Mouse (Mus musculus): ENCODE results near the gene Tekt5.

GRCm38 (mm10) chr16:10330586-10331495 is 64.4 kb downstream of the Tekt5 start:
- TF ChIP-seq CTCF (IDR thresholded peaks at IDR 0.05; ENCODE audit: borderline replicate concordance, insufficient read depth, low read depth, low read length) (no peak), POLR2A (IDR thresholded peaks at IDR 0.05; ENCODE audit: borderline replicate concordance, insufficient read depth, low read length) (no peak)
